Mouse (Mus musculus) heart, embryonic 16.5 days (tissue): Measurements from ENCODE around the gene Coa4. TPM values are rescaled to one million over a fixed set of nuclear protein-coding genes. Genes with fewer than 3 reads are reported as not detected.

Source experiments
- ATAC-seq: fragments of 200-750 bp; cut with Nextera tagmentation; replicated peaks from 2 replicates; pipeline ENCODE4 v1.8.0; 2017; ENCODE audit warnings: moderate number of reproducible peaks; ENCODE audit not compliant: insufficient read depth, low FRiP score; ENCODE audit errors: extremely low read depth
- H3K27ac ChIP-seq: fragments of 300-500 bp; sonication (generic); 2 replicates; pipeline ENCODE4 v1.5.1; 2014; ENCODE audit warnings: mild to moderate bottlenecking, low read length, control low read depth, moderate library complexity
- H3K27me3 ChIP-seq: fragments of 300-500 bp; sonication (generic); 2 replicates; pipeline ENCODE4 v1.6.1; 2014; ENCODE audit warnings: low read length, mixed read lengths; ENCODE audit not compliant: control insufficient read depth, insufficient read depth
- H3K36me3 ChIP-seq: fragments of 300-500 bp; sonication (generic); 2 replicates; pipeline ENCODE4 v1.6.1; 2014; ENCODE audit not compliant: control insufficient read depth, insufficient read depth
- H3K4me1 ChIP-seq: fragments of 300-500 bp; sonication (generic); 2 replicates; pipeline ENCODE4 v1.6.1; 2014; ENCODE audit warnings: low read length, mixed read lengths; ENCODE audit not compliant: control insufficient read depth, insufficient read depth
- H3K4me2 ChIP-seq: fragments of 300-500 bp; sonication (generic); 2 replicates; pipeline ENCODE4 v1.6.1; 2014; ENCODE audit warnings: low read depth, mild to moderate bottlenecking, control low read depth, low read length
- H3K4me3 ChIP-seq: fragments of 300-500 bp; sonication (generic); 2 replicates; pipeline ENCODE4 v1.5.1; 2014; ENCODE audit warnings: mild to moderate bottlenecking, control low read depth, low read length
- H3K9ac ChIP-seq: fragments of 300-500 bp; sonication (generic); 2 replicates; pipeline ENCODE4 v1.6.1; 2014; ENCODE audit warnings: low read length, control low read depth
- H3K9me3 ChIP-seq: fragments of 300-500 bp; sonication (generic); replicated peaks from 2 replicates; pipeline ENCODE4 v1.6.1; 2016; ENCODE audit warnings: low read length; ENCODE audit not compliant: control insufficient read depth
- WGBS: fragments of 180-500 bp; shearing (Covaris S2); extraction: QIAGEN DNeasy Blood & Tissue Kit; methylation state at CpG from one replicate; pipeline ENCODE4 v1.1.7; 2014; 5-methylcytosine and 5-hydroxymethylcytosine counted together
- polyA plus RNA-seq: library from polyadenylated mRNA; unstranded; fragments of >200 nt; fragmentation: Nextera tagmentation; extraction: Ambion mirVana; gene quantifications from 2 replicates; pipeline ENCODE4 v1.2.1, GENCODE M21; 2015

Coa4 gene
- polyA plus RNA-seq, 1 experiment from 2014 or later = 24.0 TPM

- H3K27ac ChIP-seq = peak overlapping the region; percentile 78
- H3K4me2 ChIP-seq = peak overlapping the region; percentile 77
- no peaks in the 10 kb centered on the region for H3K9me3 ChIP-seq
- H3K9ac ChIP-seq = peak overlapping the region; percentile 55
- ATAC-seq = peak; percentile 66
- H3K4me3 ChIP-seq = peak overlapping the region; percentile 55
- no peaks in the 10 kb centered on the region for H3K27me3 ChIP-seq
- H3K36me3 ChIP-seq = peaks cover 5% of the 10 kb centered on the region
- peaks cover 30% of the 10 kb centered on the region for H3K4me1 ChIP-seq
- 24% methylated on average over 11 of the region's 11 CpGs for WGBS
Measured at GRCm38 (mm10) chr7:100495581-100496251, 41.2 kb upstream of the Coa4 start.

- H3K36me3 ChIP-seq = peaks cover 5% of the 10 kb centered on the region
- no peaks in the 10 kb centered on the region for H3K27me3 ChIP-seq
- peaks cover 30% of the 10 kb centered on the region for H3K4me1 ChIP-seq
- peak overlapping the region; percentile 77 for H3K4me2 ChIP-seq
- H3K4me3 ChIP-seq = peak overlapping the region; percentile 55
- ATAC-seq = no peak
- no peaks in the 10 kb centered on the region for H3K9me3 ChIP-seq
- H3K27ac ChIP-seq = peak overlapping the region; percentile 67
- 0 out of 2 replicates have a peak overlapping the region, but pooled peaks have one; percentile 44 for H3K9ac ChIP-seq
- 56% methylated on average over 6 of the region's 6 CpGs for WGBS
Measured at GRCm38 (mm10) chr7:100496371-100496770, 40.5 kb upstream of the Coa4 start.

GRCm38 (mm10) chr7:100496791-100497190, 40.1 kb upstream of the Coa4 start:
- ATAC-seq = no peak
- WGBS = 93% methylated on average over 9 of the region's 9 CpGs
- H3K4me3 ChIP-seq = no peak overlapping the region
- H3K4me2 ChIP-seq = peak overlapping the region; percentile 77; the same call in 1 of the 2 replicates
- no peak overlapping the region for H3K27ac ChIP-seq
- H3K27me3 ChIP-seq = no peaks in the 10 kb centered on the region
- H3K9me3 ChIP-seq = no peaks in the 10 kb centered on the region
- peaks cover 5% of the 10 kb centered on the region for H3K36me3 ChIP-seq
- H3K4me1 ChIP-seq = peaks cover 30% of the 10 kb centered on the region
- H3K9ac ChIP-seq = no peak overlapping the region

- 74% methylated on average over 4 of the region's 4 CpGs for WGBS
- peaks cover 5% of the 10 kb centered on the region for H3K36me3 ChIP-seq
- H3K4me1 ChIP-seq = peaks cover 27% of the 10 kb centered on the region
- H3K27me3 ChIP-seq = no peaks in the 10 kb centered on the region
- H3K9ac ChIP-seq = no peak overlapping the region
- H3K4me3 ChIP-seq = no peak overlapping the region
- no peak overlapping the region for H3K4me2 ChIP-seq
- no peaks in the 10 kb centered on the region for H3K9me3 ChIP-seq
- no peak overlapping the region for H3K27ac ChIP-seq
- no peak for ATAC-seq
Measured at GRCm38 (mm10) chr7:100497402-100497801, 39.5 kb upstream of the Coa4 start.

- Histone ChIP-seq H3K27ac (no peak overlapping the region), H3K4me2 (no peak overlapping the region), H3K9ac (no peak overlapping the region), H3K4me1 (peaks cover 27% of the 10 kb centered on the region), H3K9me3 (no peaks in the 10 kb centered on the region), H3K36me3 (peaks cover 5% of the 10 kb centered on the region), H3K4me3 (no peak overlapping the region), H3K27me3 (no peaks in the 10 kb centered on the region)
- WGBS = 89% methylated on average over 13 of the region's 13 CpGs
- ATAC-seq = no peak
Measured at GRCm38 (mm10) chr7:100497982-100498381, 38.9 kb upstream of the Coa4 start.

- Histone ChIP-seq H3K4me1 (peaks cover 18% of the 10 kb centered on the region), H3K9ac (no peak overlapping the region), H3K4me2 (no peak overlapping the region), H3K36me3 (peaks cover 5% of the 10 kb centered on the region), H3K27me3 (no peaks in the 10 kb centered on the region), H3K27ac (no peak overlapping the region), H3K9me3 (no peaks in the 10 kb centered on the region), H3K4me3 (no peak overlapping the region)
- no peak for ATAC-seq
Measured at GRCm38 (mm10) chr7:100499465-100499864, 37.4 kb upstream of the Coa4 start.

- Histone ChIP-seq H3K9ac (no peak overlapping the region), H3K27ac (no peak overlapping the region), H3K4me2 (no peak overlapping the region), H3K4me1 (peaks cover 9% of the 10 kb centered on the region), H3K9me3 (no peaks in the 10 kb centered on the region), H3K36me3 (peaks cover 5% of the 10 kb centered on the region), H3K27me3 (no peaks in the 10 kb centered on the region), H3K4me3 (no peak overlapping the region)
- ATAC-seq = no peak
- WGBS = 63% methylated on average over 16 of the region's 16 CpGs
Measured at GRCm38 (mm10) chr7:100500276-100500977, 36.4 kb upstream of the Coa4 start.

GRCm38 (mm10) chr7:100501027-100501843, 35.6 kb upstream of the Coa4 start:
- Histone ChIP-seq H3K27ac (no peak overlapping the region), H3K4me2 (no peak overlapping the region), H3K36me3 (peaks cover 5% of the 10 kb centered on the region), H3K9me3 (no peaks in the 10 kb centered on the region), H3K4me1 (peaks cover 1% of the 10 kb centered on the region), H3K4me3 (no peak overlapping the region), H3K9ac (no peak overlapping the region), H3K27me3 (no peaks in the 10 kb centered on the region)
- no peak for ATAC-seq
- WGBS = 74% methylated on average over 6 of the region's 6 CpGs
